Mouse (Mus musculus) forebrain, embryonic 12.5 days (tissue): ENCODE measurements around the gene Pde4d. TPM values are rescaled to one million over a fixed set of nuclear protein-coding genes. Genes with fewer than 3 reads are reported as not detected.

Source experiments
- ATAC-seq: fragments of 200-750 bp; cut with Nextera tagmentation; 2 replicates; pipeline ENCODE4 v1.8.0; 2017; ENCODE audit warnings: moderate TSS enrichment; ENCODE audit not compliant: low FRiP score
- H3K27ac ChIP-seq: fragments of 300-500 bp; sonication (generic); 2 replicates; pipeline ENCODE4 v1.5.1; 2016; ENCODE audit warnings: mild to moderate bottlenecking
- H3K27me3 ChIP-seq: fragments of 300-500 bp; sonication (generic); 2 replicates; pipeline ENCODE4 v1.6.1; 2016; ENCODE audit warnings: mild to moderate bottlenecking
- H3K36me3 ChIP-seq: fragments of 300-500 bp; sonication (generic); replicated peaks from 2 replicates; pipeline ENCODE4 v1.6.1; 2016; ENCODE audit warnings: mild to moderate bottlenecking
- H3K4me1 ChIP-seq: fragments of 300-500 bp; sonication (generic); 2 replicates; pipeline ENCODE4 v1.6.1; 2016
- H3K4me2 ChIP-seq: fragments of 300-500 bp; sonication (generic); 2 replicates; pipeline ENCODE4 v1.6.1; 2016; ENCODE audit warnings: mild to moderate bottlenecking, moderate library complexity
- H3K4me3 ChIP-seq: fragments of 300-500 bp; sonication (generic); replicated peaks from 2 replicates; pipeline ENCODE4 v1.5.1; 2016; ENCODE audit warnings: mild to moderate bottlenecking
- H3K9ac ChIP-seq: fragments of 300-500 bp; sonication (generic); 2 replicates; pipeline ENCODE4 v1.6.1; 2016; ENCODE audit warnings: mild to moderate bottlenecking
- H3K9me3 ChIP-seq: fragments of 300-500 bp; sonication (generic); 2 replicates; pipeline ENCODE4 v1.6.1; 2016
- WGBS: fragments of 180-500 bp; shearing (Covaris S2); methylation state at CpG from one replicate; pipeline ENCODE4 v1.1.7; 2016; 5-methylcytosine and 5-hydroxymethylcytosine counted together
- polyA plus RNA-seq: library from polyadenylated mRNA; unstranded; fragments of >200 nt; fragmentation: Nextera tagmentation; extraction: Ambion mirVana; gene quantifications from 2 replicates; pipeline ENCODE4 v1.2.1, GENCODE M21; 2016

Gene Pde4d
- polyA plus RNA-seq, 1 experiment from 2014 or later = 15.0 TPM

DNA sequence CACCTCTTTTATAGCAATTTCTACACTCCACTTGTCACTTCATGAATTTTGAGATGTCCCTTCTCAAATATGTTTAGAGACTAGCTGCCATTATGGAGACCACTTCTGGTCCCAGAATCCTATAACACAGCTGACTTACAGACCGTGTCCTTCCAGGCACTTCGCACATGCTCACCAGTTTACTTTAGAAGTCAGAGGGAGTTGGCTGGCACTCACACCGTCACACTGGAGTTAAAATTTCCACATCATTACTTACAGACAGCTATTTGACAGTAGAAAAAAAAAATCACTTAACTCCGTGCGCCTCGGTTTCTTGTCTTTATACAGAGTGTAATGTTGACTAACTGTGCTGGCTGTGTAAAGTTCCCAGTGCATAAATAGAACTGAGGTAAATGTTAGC, 1189.5 kb downstream of the Pde4d start:
- Histone ChIP-seq H3K27ac (no peak overlapping the region), H3K4me2 (no peak overlapping the region), H3K36me3 (no peaks in the 10 kb centered on the region), H3K9ac (no peak overlapping the region), H3K9me3 (no peaks in the 10 kb centered on the region), H3K4me1 (peaks cover 1% of the 10 kb centered on the region; the same call in 1 of the 2 replicates), H3K4me3 (no peak overlapping the region), H3K27me3 (no peaks in the 10 kb centered on the region)
- no peak for ATAC-seq
- 86% methylated on average over 6 of the region's 6 CpGs for WGBS

DNA sequence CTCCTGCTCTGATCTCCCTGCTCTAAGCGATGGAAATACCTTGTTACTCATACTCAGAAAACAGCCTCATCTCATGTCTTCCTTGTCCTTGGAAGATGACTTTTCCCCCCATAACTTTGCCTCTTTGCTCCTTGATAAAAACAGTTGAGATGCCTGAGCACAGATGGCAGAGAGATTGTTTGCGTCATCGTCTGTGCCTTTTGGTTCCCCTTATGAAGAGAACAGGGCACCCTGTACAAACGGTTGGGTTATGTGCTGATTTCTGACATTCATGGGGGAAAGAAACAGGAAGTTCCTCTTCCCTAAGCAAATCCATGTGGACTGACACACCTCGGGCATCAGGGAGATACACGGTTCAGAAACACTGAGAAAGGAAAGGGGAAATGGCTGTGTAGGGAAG, 1191.8 kb downstream of the Pde4d start:
- H3K4me2 ChIP-seq = no peak overlapping the region
- 88% methylated on average over 6 of the region's 6 CpGs for WGBS
- no peak for ATAC-seq

DNA sequence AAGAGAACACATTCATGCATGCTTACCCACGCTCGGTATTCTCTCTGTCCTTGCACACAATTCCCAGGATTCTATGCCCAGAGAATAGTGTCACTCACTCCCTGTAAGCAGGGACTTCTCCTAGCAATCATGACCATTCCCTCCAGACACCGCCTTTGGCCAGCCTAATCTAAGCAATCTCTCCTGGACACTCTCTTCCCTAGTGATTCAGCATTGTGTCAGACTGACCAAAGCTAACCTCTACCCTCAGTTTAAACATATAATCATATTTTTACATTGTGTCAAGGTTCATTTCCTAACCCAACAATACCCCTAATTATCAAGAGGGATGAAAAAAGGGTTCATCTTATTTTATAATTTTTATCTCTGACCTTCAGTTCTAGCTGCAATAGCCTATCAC, 1193.7 kb downstream of the Pde4d start:
- no peaks in the 10 kb centered on the region for H3K9me3 ChIP-seq
- no peaks in the 10 kb centered on the region for H3K36me3 ChIP-seq
- H3K9ac ChIP-seq = no peak overlapping the region
- no peak overlapping the region for H3K4me3 ChIP-seq
- H3K27ac ChIP-seq = no peak overlapping the region
- 67% methylated on average over 3 of the region's 3 CpGs for whole genome bisulfite sequencing
- no peak overlapping the region for H3K4me2 ChIP-seq
- no peak for ATAC-seq
- peaks cover 12% of the 10 kb centered on the region for H3K4me1 ChIP-seq
- no peaks in the 10 kb centered on the region for H3K27me3 ChIP-seq

More for the DNA sequence above, 1191.8 kb downstream of the Pde4d start:
- Histone ChIP-seq H3K36me3 (no peaks in the 10 kb centered on the region), H3K9me3 (no peaks in the 10 kb centered on the region), H3K4me3 (no peak overlapping the region), H3K27me3 (no peaks in the 10 kb centered on the region), H3K9ac (no peak overlapping the region), H3K4me1 (peaks cover 8% of the 10 kb centered on the region), H3K27ac (no peak overlapping the region)

DNA sequence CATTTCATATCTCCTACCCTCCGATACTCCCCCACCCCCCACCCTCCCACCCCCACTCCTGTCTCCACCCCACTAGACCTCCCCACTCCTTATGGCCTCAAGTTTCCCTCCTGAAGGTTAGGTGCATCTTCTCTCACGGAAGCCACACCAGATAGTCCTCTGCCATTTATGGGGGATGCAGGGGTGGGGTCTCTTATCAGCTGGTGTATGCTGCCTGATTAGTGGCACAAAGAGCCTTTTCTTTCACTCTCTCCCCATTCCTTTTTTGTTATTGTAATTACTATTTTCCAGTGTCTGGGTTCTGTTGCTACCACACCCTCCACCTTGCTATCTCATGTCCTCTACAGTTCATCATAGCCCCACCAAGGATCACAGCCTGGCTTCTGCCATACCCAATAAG, 1194.3 kb downstream of the Pde4d start:
- H3K27ac ChIP-seq = no peak overlapping the region
- peaks cover 12% of the 10 kb centered on the region for H3K4me1 ChIP-seq
- H3K27me3 ChIP-seq = no peaks in the 10 kb centered on the region
- 89% methylated on average over 2 of the region's 2 CpGs for WGBS
- H3K9ac ChIP-seq = no peak overlapping the region
- no peak overlapping the region for H3K4me2 ChIP-seq
- ATAC-seq = no peak
- no peak overlapping the region for H3K4me3 ChIP-seq
- H3K36me3 ChIP-seq = no peaks in the 10 kb centered on the region
- no peaks in the 10 kb centered on the region for H3K9me3 ChIP-seq

DNA sequence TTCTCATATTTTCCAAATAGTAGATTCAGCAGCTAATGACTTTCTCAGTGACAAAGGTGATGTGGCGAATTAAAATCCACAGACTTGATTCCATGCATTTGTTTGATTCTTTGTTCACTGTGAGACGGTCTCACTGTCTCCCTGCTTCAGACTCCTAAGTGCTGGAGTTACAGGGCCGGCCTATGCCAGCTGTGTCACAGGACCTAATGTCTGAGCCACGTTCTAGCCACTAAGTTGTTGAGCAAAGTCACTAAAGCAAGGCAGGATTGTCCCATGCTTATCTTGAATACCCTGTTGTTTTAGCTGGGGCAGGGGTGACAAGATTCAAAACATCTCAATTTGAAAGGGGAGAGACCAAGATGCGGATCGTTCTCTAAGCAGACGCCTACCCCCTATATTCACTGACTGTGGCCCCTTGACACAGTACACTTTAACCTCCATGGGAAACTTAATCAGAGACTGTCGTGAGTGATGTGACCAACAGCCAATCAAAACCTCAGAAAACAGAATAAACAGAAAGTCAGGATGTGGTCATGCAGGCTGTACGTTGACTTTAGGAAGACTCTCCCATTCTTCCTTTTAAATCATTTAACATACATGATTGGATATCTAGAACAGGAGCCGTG, 1195.6 kb downstream of the Pde4d start:
- Histone ChIP-seq H3K27ac (no peak overlapping the region), H3K4me3 (no peak overlapping the region), H3K4me2 (no peak overlapping the region), H3K9me3 (no peaks in the 10 kb centered on the region), H3K4me1 (peaks cover 12% of the 10 kb centered on the region), H3K27me3 (no peaks in the 10 kb centered on the region), H3K36me3 (no peaks in the 10 kb centered on the region), H3K9ac (no peak overlapping the region)
- ATAC-seq = no peak
- 71% methylated on average over 10 of the region's 10 CpGs for WGBS

DNA sequence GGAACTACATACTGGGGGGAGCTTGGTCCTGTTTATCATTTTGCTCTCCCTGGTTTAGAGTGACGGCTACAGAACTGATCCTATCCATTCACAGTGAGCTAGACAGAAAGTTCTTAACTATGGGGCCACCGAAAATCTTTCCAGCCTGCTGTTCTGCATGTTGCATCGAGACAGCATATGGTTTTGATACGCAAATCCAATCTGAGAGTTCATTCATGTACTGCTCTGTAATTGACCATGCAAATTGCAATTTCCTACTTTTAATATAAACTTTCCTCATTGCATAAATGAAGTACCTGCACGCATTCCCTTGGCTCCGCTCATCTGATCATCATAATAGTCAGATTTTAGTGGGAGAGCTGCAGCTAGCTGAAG, 1196.1 kb downstream of the Pde4d start:
- ATAC-seq = no peak
- H3K4me1 ChIP-seq = peaks cover 12% of the 10 kb centered on the region
- no peak overlapping the region for H3K27ac ChIP-seq

DNA sequence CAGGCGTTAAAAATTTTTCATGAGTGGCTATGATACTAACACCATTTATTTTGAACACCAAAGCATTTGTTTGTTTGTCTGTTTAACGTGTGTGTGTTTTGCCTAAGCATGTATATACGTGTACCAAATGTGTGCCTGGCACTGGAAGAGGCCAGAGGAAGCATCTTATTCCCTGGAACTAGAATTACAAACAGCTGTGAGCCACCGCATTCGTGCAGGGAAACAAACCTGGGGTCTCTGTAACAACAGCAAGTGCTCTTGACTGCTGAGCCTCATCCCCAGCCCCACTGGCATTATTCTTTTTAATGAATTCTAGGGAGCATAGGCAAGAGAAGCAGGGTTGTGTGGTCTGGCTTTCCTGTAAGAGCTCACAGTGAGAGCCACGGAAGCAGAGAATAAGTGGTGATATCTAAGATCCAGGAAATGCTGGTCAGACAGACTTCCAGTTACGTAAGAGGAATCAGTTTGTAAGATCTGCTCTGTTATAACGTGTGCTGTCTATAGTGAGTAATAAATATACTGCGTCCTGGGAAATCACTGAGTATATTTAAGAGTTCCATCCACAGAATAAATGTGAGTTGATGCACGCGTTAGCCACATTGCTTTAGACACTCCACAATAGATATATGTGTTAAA, 1197.0 kb downstream of the Pde4d start:
- no peak overlapping the region for H3K4me3 ChIP-seq
- H3K4me1 ChIP-seq = peaks cover 12% of the 10 kb centered on the region
- no peaks in the 10 kb centered on the region for H3K27me3 ChIP-seq
- WGBS = 72% methylated on average over 11 of the region's 11 CpGs
- H3K9me3 ChIP-seq = no peaks in the 10 kb centered on the region
- no peak overlapping the region for H3K4me2 ChIP-seq
- 0 out of 2 replicates have a peak overlapping the region, but pooled peaks have one; percentile 3 for H3K27ac ChIP-seq
- no peaks in the 10 kb centered on the region for H3K36me3 ChIP-seq
- H3K9ac ChIP-seq = no peak overlapping the region
- no peak for ATAC-seq

More for the DNA sequence above, 1196.1 kb downstream of the Pde4d start:
- WGBS = 76% methylated on average over 6 of the region's 6 CpGs
- Histone ChIP-seq H3K9ac (no peak overlapping the region), H3K4me2 (no peak overlapping the region), H3K4me3 (no peak overlapping the region), H3K9me3 (no peaks in the 10 kb centered on the region), H3K27me3 (no peaks in the 10 kb centered on the region), H3K36me3 (no peaks in the 10 kb centered on the region)

DNA sequence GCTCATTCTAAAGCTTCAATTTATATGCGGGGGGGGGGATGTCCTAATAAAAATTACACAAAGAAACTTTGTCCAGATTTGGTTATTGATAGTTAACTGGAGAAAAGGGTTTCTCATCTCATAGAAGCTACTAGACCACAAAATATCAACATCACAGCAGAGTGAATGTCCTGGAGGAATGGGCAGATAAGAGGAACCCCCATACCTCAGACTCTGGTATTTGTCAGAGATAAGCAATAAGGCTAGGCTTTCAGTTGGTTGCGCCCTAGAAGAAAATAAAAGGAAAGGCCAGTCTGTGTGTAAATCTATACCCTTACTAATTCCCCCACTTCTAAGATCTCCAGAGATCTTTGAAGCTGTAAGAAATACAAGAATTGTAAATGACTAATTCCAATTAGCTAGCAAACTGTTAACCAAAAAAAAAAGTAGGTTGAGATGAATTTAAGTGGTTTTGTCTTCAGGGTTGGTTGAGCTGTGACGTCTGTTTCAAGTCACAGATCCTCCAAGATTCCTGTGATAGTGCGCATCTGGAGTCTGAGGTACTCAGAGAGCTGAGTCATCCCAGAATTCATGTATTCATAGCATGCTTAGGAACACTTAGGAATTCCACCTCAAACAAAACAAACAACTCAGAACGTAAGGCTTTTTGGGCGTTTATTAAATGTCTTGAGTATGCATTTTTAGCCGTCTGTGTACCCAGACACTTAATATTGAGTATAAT, 1197.9 kb downstream of the Pde4d start:
- 84% methylated on average over 7 of the region's 7 CpGs for WGBS
- Histone ChIP-seq H3K9me3 (no peaks in the 10 kb centered on the region), H3K27ac (no peak overlapping the region), H3K4me3 (no peak overlapping the region), H3K9ac (no peak overlapping the region), H3K27me3 (no peaks in the 10 kb centered on the region), H3K36me3 (no peaks in the 10 kb centered on the region), H3K4me2 (no peak overlapping the region), H3K4me1 (peaks cover 17% of the 10 kb centered on the region)
- no peak for ATAC-seq

DNA sequence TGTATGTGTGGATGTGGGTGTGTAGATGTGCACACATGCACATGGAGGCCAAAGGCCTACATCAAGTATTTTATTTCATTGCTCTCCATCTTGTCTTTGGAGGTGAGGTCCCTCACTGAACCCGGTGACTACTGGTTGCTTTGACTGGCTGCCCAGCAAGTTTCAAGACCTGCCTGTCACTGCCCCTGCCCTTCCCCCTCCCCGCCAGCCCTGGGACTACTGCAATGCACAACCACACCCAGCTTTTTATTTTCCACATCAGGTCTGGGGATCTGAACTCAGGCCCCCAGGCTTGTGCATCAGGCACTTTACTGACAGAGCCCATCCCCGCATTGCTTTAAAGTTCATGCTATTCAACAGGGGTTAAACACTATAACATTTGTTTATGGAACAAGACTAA, 1198.6 kb downstream of the Pde4d start:
- no peak overlapping the region for H3K9ac ChIP-seq
- 85% methylated on average over 3 of the region's 3 CpGs for WGBS
- no peak overlapping the region for H3K27ac ChIP-seq
- no peaks in the 10 kb centered on the region for H3K36me3 ChIP-seq
- no peak overlapping the region for H3K4me3 ChIP-seq
- peaks cover 17% of the 10 kb centered on the region for H3K4me1 ChIP-seq
- no peak for ATAC-seq
- no peak overlapping the region for H3K4me2 ChIP-seq
- H3K9me3 ChIP-seq = no peaks in the 10 kb centered on the region
- H3K27me3 ChIP-seq = no peaks in the 10 kb centered on the region

DNA sequence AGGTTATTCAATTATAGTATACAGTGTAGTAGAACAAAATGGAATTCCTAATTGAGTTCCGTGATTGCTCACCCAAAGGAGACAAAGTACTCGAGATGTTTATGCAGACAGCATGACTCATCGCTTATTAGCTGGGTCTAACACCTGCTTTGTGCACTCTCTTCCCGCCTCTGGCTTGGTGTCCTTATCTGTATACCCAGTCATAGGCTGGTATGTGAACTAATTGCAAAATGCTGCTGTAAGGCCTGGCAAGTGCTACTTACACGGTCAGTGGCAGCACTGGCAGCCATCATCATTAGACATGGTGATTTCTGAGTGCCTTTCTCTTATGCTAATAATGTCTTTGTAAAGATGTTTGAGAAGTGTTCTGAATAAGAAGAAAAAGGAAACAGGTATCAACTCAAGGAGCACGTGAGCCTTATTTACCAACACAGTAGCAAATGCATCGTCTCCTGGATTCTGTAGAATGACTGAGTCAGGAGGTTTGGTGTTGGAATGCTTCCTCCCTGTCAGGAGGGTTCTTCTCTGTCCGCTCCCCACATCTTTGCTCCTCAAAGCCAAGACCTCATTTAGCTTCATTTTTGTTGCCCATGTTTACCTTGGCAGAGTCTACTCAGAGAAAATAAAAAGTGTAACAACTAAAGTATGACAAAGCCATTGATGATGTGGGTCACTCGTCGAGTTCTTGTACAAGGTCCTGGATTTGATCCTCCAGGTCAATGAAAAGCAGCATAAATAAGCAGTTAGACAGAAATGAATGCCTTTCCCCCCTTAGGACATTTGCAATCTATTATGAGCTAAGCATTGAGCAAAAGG, 1202.2 kb downstream of the Pde4d start:
- WGBS = 74% methylated on average over 10 of the region's 10 CpGs
- no peak overlapping the region for H3K9ac ChIP-seq
- no peak for ATAC-seq

DNA sequence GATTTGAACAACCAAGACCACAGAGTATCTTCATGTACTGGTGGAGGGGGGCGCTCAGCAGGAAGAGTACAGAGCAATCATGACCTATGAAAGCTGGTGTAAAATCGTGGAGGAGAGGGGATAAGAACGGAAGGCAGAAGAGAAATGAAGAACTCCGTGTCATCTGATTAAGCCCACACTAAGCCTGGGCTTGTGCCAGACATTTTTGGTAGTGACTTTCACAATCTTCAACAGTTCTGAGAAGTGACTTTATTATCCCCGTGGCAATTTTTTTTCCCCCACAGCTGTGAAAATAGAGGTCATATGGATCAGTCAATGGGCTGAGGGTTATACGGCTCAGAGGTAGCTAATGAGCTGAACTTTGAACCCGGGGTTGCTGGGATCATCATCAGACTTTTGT, 1202.9 kb downstream of the Pde4d start:
- ATAC-seq = no peak
- H3K4me3 ChIP-seq = no peak overlapping the region
- H3K9ac ChIP-seq = no peak overlapping the region
- H3K27me3 ChIP-seq = no peaks in the 10 kb centered on the region
- no peaks in the 10 kb centered on the region for H3K9me3 ChIP-seq
- no peak overlapping the region for H3K27ac ChIP-seq
- no peaks in the 10 kb centered on the region for H3K36me3 ChIP-seq
- WGBS = 73% methylated on average over 7 of the region's 7 CpGs
- H3K4me1 ChIP-seq = peaks cover 5% of the 10 kb centered on the region; the same call in 1 of the 2 replicates
- no peak overlapping the region for H3K4me2 ChIP-seq

More for the DNA sequence above, 1202.2 kb downstream of the Pde4d start:
- no peak overlapping the region for H3K4me3 ChIP-seq
- H3K27me3 ChIP-seq = no peaks in the 10 kb centered on the region
- no peaks in the 10 kb centered on the region for H3K36me3 ChIP-seq
- peaks cover 5% of the 10 kb centered on the region; the same call in 1 of the 2 replicates for H3K4me1 ChIP-seq
- no peak overlapping the region for H3K27ac ChIP-seq
- no peak overlapping the region for H3K4me2 ChIP-seq
- no peaks in the 10 kb centered on the region for H3K9me3 ChIP-seq

DNA sequence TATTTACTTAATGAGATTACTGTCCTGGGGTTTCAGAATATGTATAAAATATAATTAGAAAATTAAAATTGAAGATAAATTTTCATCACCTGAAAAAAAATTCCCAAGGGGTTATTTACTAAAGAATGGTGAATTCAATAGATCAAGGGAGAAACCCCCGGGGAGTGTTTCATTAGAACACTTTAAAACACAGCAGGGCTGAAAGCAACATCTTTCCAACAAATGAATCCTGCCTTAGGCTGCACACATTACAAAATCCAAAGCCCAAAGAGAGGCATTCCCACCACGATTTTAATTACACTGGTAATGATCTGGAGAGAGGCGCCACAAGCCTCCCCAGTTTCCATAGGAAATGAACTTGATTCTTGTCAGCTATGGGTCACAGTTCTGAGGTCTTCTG, 1205.6 kb downstream of the Pde4d start:
- H3K9ac ChIP-seq = no peak overlapping the region
- WGBS = 40% methylated on average over 3 of the region's 3 CpGs
- no peak for ATAC-seq
- no peak overlapping the region for H3K27ac ChIP-seq
- no peak overlapping the region for H3K4me3 ChIP-seq
- no peaks in the 10 kb centered on the region for H3K36me3 ChIP-seq
- peaks cover 5% of the 10 kb centered on the region; the same call in 1 of the 2 replicates for H3K4me1 ChIP-seq
- no peak overlapping the region for H3K4me2 ChIP-seq
- H3K9me3 ChIP-seq = no peaks in the 10 kb centered on the region
- H3K27me3 ChIP-seq = no peaks in the 10 kb centered on the region
